Mouse (Mus musculus): Measurements from ENCODE around the gene Erbb3.

Gene Erbb3

DNA sequence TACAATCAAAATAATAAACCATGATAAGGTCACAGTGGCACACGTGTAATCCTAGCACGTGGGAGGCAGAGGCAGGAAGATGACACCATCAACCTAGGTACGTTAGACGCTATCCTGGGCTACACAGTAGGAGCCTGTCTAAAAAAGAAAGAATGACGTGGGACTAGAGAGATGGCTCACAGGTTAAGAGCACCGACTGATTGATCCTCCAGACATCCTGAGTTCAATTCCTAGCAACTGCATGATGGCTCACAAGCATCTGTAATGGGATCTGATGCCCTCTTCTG is 23.6 kb upstream of the Erbb3 start:
- no peak for DNase-seq (ENCODE audit: low read depth in 1 of 2, low spot score in 2 of 2)

DNA sequence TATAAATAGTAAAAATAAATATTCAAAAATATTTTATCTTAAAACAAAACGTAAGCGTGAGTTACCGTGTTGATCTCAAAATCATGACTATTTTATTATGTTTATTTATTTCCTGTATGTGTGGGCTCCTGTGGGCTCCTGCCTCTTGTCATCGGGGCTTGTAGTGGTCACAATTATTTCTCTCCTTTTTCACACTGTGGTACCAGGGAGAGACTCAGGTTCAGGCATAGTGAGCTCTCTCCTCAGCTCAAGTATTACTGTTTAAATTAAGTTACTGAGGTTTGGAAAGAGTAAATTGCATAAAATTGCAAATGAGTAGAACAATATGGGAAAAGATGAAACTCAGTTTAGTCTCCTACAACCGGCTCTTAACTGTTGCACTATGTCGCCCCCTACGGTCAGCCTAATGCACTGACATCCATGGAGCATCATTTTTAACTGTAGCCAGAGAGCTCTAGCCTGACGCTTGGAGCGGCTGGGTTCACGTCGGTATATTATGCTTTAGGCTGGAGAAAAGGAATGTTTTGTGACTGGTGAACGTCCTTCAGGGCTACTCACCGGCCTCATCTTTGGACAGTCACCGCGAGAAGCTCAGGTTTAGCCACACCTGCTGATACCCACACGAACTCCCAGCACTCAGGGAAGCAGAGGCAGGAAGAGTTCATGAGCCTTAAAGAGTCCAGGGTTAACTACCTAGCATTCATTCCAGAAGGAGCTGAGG is 23.1 kb upstream of the Erbb3 start:
- peak in 1 of 2 experiments; percentile 44 for DNase-seq (ENCODE audit: low read depth in 1 of 2, low spot score in 2 of 2)

- no peak for DNase-seq (ENCODE audit: low read depth in 1 of 2, low spot score in 2 of 2)
These were observed 17.0 kb upstream of the Erbb3 start for GRCm38 (mm10) chr10:128606483-128606882.

DNA sequence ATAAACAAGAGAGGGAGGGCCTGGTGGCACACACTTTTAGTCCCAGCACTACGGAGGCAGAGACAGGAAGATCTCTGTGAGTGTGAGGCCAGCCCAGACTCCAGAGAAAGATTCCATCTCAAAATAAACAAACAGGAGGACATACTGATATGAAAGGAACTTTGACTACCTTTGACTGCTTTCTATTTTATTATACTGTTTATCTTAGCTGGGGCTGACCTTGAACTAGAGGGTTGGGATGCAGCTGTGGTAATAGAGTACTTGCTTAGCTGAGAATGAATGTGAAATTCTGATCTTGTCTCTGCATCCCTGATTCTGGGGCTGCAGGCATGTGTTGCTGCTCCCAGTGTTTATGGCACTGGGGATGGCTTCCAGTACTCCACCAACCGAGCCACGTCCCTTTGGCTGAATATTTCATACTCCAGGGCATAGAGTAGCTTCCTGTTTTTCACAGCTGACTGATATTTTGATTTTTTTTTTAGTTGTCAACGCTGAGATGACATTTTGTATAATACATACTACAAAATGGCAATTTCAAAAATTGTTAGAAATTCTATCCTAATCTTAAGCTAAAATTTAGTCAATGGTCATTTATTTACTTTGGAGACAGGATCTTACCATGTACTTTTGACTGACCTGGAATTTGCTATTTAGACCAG is 13.1 kb upstream of the Erbb3 start:
- no peak for DNase-seq (ENCODE audit: low read depth in 1 of 2, low spot score in 2 of 2)

- no peak for DNase-seq (ENCODE audit: low read depth in 1 of 2, low spot score in 2 of 2)
These were observed 12.0 kb upstream of the Erbb3 start for GRCm38 (mm10) chr10:128601499-128601898.

DNA sequence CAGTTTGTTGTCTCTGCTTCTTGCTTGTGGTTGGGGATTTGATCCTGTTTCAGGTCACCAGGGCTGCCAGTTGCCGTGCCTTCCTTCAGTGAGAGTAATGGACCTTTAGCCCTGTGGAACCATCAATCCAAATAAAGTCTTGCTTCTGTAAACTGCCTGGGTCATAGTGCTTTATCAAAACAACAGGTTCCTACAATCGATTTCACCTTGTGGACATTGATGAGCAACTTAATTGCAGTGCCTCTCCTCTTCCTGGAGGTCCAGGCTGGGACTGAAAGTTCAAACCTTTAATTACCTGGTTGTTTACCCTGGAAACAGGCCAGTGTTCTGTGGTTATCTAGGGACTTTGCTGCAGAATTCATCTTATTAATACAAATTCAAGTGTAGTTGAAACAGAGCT is 9.0 kb upstream of the Erbb3 start:
- no peak for DNase-seq (ENCODE audit: low read depth in 1 of 2, low spot score in 2 of 2)

DNA sequence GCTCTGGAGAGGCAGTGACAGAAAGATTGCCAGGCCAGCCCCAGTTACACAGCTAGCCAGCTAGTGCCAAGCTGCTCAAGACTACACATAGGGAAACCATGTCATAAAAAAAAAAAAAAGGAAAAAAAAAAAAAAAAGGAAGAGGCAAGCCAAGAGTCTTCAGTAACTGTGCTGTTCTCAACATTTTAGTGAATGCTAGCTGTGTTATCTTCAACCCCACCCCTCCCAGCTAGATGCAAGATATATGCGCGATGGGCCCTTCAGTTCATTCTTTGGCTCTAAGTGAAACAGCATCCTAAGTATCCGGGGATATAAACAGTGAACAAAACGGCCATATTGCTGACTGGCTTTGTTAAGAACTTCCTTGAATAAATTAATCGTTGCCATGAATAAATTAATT is 3.3 kb upstream of the Erbb3 start:
- DNase-seq (ENCODE audit: low read depth in 1 of 2, low spot score in 2 of 2), result no peak

DNA sequence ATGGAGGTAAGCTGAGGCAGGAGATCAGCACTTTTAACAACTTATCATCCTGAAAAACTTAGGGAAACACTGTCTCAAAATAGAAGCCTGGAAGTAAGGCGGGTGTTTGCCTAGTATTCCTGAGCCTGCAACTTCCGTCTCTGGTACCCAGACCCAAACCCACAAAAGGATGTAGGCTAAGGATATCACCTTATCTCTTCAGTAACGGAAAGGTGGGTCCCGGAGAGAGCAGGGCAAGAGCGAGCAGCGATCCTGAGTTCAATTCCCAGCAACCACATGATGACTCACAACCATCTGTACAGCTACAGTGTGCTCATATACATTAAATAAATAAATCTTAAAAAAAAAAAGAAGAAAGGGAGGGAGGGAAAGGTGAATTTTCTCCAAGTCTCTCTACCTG is 2.0 kb upstream of the Erbb3 start:
- DNase-seq (ENCODE audit: low read depth in 1 of 2, low spot score in 2 of 2), result no peak

DNA sequence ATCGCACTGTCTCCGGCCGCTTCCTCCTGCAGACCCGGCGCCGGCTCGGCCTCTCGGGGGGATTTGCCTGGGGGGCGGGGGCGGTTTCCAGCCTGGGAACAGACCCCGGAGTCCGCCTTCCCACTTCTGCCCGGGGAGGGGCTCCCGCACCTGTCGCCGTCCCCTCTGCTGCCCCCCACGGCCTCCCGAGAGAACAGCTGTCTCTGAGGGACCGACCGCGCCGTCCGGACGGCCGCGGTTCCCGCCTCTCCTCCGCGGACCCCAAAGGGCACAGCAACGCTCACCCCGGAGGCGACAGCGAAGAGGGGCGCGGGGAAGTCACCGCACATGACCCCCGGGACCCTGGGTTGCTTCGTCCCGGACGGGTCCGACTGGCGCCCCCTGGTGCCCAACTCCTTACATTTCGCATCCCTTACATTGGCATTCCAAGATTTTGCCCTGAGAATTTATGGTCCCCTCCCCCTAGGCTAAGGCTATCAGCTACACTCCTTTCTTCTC is 790 bp upstream of the Erbb3 start:
- DNase-seq (ENCODE audit: low read depth in 1 of 2, low spot score in 2 of 2), result no peak

- DNase-seq (ENCODE audit: low read depth in 1 of 2, low spot score in 2 of 2), result no peak
These were observed 533 bp downstream of the Erbb3 start for GRCm38 (mm10) chr10:128588775-128589463.

GRCm38 (mm10) chr10:128588136-128588535 is 1.3 kb downstream of the Erbb3 start:
- no peak for DNase-seq (ENCODE audit: low read depth in 1 of 2, low spot score in 2 of 2)

GRCm38 (mm10) chr10:128587697-128588096 is 1.8 kb downstream of the Erbb3 start:
- DNase-seq (ENCODE audit: low read depth in 1 of 2, low spot score in 2 of 2), result no peak

- no peak for DNase-seq (ENCODE audit: low read depth in 1 of 2, low spot score in 2 of 2)
These were observed 2.3 kb downstream of the Erbb3 start for GRCm38 (mm10) chr10:128587120-128587519.

GRCm38 (mm10) chr10:128586546-128586945 is 2.9 kb downstream of the Erbb3 start:
- no peak for DNase-seq (ENCODE audit: low read depth in 1 of 2, low spot score in 2 of 2)

- no peak for DNase-seq (ENCODE audit: low read depth in 1 of 2, low spot score in 2 of 2)
These were observed 5.1 kb downstream of the Erbb3 start for GRCm38 (mm10) chr10:128584386-128584785.

GRCm38 (mm10) chr10:128583644-128584043 is 5.8 kb downstream of the Erbb3 start:
- no peak for DNase-seq (ENCODE audit: low read depth in 1 of 2, low spot score in 2 of 2)

- no peak for DNase-seq (ENCODE audit: low read depth in 1 of 2, low spot score in 2 of 2)
These were observed 9.7 kb downstream of the Erbb3 start for GRCm38 (mm10) chr10:128579731-128580130.

DNA sequence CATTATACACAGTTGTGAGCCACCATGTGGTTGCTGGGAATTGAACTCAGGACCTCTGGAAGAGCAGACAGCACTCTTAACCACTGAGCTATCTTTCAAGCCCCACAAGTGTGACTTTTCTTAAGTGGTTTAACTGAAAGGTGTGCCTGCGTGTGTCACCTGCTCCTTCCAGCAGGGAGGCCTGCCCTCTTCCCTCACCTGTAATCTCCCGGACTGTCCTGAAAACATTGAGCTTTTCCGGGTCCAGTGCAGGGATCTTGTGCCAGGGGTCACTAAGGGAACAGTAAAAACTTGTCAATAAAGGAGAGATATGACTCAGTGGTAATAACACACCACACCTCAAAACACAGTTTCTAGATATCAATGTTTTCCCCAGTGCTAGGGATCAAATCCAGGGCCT is 10.2 kb downstream of the Erbb3 start:
- no peak for DNase-seq (ENCODE audit: low read depth in 1 of 2, low spot score in 2 of 2)

DNA sequence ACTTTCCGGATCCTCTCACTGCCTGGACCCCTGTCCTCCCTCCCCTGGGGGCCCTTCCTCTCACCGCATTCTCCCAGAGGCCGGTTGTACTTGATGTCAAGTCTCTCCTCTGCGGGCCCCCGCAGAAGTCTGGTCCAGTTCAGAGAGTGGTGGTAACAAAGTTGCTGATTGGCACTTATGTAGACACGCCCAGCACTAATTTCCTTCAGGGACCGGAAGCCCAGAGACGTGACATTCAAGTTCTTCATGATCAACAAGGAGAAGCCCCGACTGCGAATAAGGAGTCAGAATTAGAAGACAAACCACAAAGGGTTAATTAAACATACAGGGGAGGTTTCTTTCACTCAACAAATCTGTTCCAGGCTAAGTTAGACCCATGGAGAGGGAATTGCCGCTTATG is 11.1 kb downstream of the Erbb3 start:
- DNase-seq (ENCODE audit: low read depth in 1 of 2, low spot score in 2 of 2), result no peak

DNA sequence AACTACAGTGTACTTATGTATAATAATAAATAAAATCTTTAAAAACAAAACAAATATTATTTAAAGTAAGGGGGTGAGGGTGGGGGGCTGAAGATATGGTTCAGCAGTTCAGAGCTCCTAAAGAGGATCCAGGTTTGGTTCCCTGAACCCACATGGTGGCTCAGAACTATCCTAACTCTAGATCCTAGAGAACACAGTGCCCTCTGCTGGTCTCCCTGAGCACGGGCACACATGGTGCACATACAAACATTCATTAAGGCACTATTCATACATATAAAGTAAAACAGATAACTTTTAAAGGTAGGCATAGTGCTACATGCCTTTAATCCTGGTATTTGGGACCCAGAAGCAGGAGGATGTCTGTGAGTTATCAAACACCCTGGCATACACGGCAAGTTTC is 14.4 kb downstream of the Erbb3 start:
- no peak for DNase-seq (ENCODE audit: low read depth in 1 of 2, low spot score in 2 of 2)

GRCm38 (mm10) chr10:128565788-128566531 is 23.5 kb downstream of the Erbb3 start, which contains the start of gene Pa2g4:
TSS of gene Pa2g4 (minus strand) at chr10:128565987.
- peak; percentile 90 to 95 for DNase-seq (ENCODE audit: low read depth in 1 of 2, low spot score in 2 of 2)

Data from monocyte, adult 2 months (primary cell).